Mouse (Mus musculus): ENCODE measurements around the gene Blvra. TPM values are rescaled to one million over a fixed set of nuclear protein-coding genes. Genes with fewer than 3 reads are reported as not detected.
"Not testable (repeated sequence)": the region's sequence is repeated elsewhere in the genome, so short reads cannot be mapped to it uniquely, and the experiment has no call there.

Gene Blvra
- polyA plus RNA-seq, 1 experiment from 2014 or later = 31.7 TPM

DNA sequence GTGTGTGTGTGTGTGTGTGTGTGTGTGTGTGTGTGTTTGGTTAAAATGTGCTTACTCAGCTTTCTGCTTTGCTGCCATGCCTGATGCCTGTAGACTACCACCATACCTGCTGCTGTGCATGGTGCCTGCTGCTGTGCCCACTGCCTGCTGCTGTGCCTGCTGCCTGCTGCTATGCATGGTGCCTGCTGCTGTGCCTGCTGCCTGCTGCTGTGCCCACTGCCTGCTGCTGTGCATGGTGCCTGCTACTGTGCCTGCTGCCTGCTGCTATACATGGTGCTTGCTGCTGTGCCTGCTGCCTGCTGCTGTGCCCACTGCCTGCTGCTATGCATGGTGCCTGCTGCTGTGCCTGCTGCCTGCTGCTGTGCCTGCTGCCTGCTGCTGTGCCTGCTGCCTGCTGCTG lies 19.7 kb downstream of the Blvra start:
- DNase-seq (ENCODE audit: low spot score); H3K4me3 ChIP-seq: not testable (repeated sequence)
- peaks cover 14% of the 10 kb centered on the region for H3K36me3 ChIP-seq

DNA sequence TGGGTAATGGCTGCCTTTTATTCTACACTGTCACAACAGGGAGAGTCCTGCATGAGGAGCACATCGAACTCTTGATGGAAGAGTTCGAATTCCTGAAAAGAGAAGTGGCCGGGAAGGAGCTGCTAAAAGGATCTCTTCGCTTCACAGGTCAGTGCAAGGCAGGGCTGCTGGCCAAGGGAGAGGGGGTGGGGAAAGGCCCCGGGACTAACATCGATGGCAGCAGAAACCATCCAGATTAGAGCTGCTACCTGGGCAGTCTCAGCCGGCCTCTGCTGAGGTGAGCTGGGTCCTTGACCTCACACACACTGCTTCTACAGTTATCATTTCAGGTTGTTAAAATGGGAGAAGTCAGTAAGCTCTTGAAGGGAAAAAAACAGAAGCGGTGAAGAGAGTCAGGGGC lies 21.5 kb downstream of the Blvra start:
- DNase-seq (ENCODE audit: low spot score) = no peak
- H3K36me3 ChIP-seq = peaks cover 7% of the 10 kb centered on the region
- H3K4me3 ChIP-seq = no peak overlapping the region
- WGBS = 66% methylated on average over 8 of the region's 8 CpGs
- H3K4me1 ChIP-seq = no peaks in the 10 kb centered on the region
- no peaks in the 10 kb centered on the region for H3K9me3 ChIP-seq (replicated peaks)
- H3K27ac ChIP-seq = no peak overlapping the region
- H3K27me3 ChIP-seq (ENCODE audit: low read depth, poor library complexity, severe bottlenecking) = no peaks in the 10 kb centered on the region

More for the DNA sequence above, 19.7 kb downstream of the Blvra start:
- not testable (repeated sequence) for H3K27me3 ChIP-seq (ENCODE audit: low read depth, poor library complexity, severe bottlenecking); H3K27ac ChIP-seq; H3K9me3 ChIP-seq (replicated peaks); H3K4me1 ChIP-seq

DNA sequence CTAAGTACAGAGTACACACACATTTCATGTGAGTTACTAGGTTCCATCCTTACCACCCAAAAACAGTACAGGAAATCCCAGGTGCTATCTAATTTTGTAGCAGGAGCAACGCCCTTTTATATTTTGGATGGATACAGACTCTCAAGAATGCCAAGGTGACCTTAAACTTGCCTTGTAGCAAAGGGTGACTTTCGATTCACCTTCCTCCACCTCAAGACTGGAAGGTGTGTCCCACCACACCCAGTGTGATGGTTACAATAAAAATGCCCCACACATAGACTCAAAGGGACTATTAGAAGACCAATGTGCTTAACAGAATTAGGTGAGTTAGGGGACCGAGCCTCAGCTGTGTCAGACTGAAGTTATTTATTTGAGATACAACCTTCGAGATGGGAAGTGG lies 38.5 kb downstream of the Blvra start:
- no peak for DNase-seq (ENCODE audit: low spot score)
- peaks cover 100% of the 10 kb centered on the region for H3K36me3 ChIP-seq
- no peaks in the 10 kb centered on the region for H3K9me3 ChIP-seq (replicated peaks)
- 96% methylated on average over 4 of the region's 4 CpGs for WGBS
- no peak overlapping the region for H3K4me3 ChIP-seq
- no peaks in the 10 kb centered on the region for H3K27me3 ChIP-seq (ENCODE audit: low read depth, poor library complexity, severe bottlenecking)
- no peaks in the 10 kb centered on the region for H3K4me1 ChIP-seq
- no peak overlapping the region for H3K27ac ChIP-seq

DNA sequence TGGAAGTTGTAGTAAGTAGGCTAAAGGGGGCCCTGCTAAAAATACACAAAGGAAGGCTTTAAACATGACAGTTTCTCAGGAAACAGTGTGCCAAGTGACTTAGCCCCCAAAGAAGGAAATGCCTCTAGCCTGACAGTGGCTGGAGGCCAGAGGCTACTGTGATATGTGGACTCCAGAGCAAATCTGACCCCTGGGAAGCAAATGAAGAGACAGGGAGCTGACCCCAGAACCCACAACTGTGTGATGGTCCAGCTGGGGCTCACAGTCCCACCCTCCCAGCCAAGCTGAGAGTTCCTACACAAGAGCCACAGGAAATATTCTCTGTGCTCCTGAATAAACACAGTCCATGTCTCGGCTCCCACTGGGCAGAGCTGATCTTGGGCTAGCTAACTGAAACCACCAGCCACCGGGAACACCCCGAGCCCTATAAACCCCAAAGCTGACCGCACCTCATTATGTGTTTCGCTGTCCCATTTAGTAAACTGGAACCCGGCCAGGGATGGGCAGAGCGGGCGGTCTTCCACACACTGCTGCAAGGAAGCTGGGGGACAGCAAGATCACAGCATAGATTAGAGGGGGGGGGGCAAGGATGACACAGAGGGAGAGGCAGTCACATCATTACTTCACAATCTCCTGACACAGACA lies 51.2 kb downstream of the Blvra start:
- Histone ChIP-seq H3K36me3 (peaks cover 100% of the 10 kb centered on the region), H3K27me3 (ENCODE audit: low read depth, poor library complexity, severe bottlenecking) (no peaks in the 10 kb centered on the region), H3K9me3 (replicated peaks) (no peaks in the 10 kb centered on the region), H3K27ac (no peak overlapping the region), H3K4me1 (no peaks in the 10 kb centered on the region), H3K4me3 (no peak overlapping the region)
- DNase-seq (ENCODE audit: low spot score) = no peak
- 95% methylated on average over 8 of the region's 8 CpGs for WGBS

DNA sequence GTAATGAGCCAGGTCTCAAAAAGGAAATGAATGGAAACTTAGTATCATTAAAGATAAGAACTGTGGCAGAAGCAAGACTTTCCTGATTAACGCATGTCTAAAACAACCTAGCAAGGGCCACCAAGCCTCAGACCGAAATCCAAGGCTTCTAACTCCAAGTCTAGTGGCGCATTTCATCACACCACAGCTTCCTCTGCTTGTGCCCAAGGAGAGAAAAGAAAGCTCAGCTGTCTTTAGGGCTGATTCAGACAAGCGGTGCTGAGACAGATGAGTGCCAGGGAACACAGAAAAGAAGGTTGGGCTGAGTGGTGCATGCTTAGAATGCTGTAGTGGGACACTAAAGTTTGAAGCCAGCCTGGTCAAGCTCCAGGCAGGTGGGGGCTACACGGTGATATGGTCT lies 58.5 kb downstream of the Blvra start:
- no peaks in the 10 kb centered on the region for H3K27me3 ChIP-seq (ENCODE audit: low read depth, poor library complexity, severe bottlenecking)
- no peak for DNase-seq (ENCODE audit: low spot score)
- 92% methylated on average over 5 of the region's 5 CpGs for WGBS
- peaks cover 70% of the 10 kb centered on the region for H3K36me3 ChIP-seq
- H3K4me1 ChIP-seq = peaks cover 20% of the 10 kb centered on the region
- H3K9me3 ChIP-seq (replicated peaks) = no peaks in the 10 kb centered on the region
- H3K4me3 ChIP-seq = no peak overlapping the region
- H3K27ac ChIP-seq = no peak overlapping the region

DNA sequence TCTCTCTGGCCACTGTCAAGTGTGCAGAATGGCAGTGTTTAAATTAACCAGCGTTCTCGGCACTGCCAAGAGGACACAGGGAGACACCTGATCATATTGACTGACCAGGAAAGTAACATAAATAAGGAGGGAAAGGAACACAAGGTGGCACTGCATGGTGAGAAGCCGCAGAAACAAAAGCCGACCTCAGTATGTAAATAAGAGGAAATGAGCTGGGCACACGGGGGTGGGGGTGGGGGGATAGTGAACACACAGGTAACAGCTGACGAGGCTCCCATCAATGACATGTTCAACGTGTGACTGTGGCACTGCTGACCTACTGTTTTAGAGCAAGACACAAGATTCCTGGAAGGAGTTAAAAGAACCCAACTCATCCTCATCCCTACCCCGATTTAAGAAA lies 60.9 kb downstream of the Blvra start:
- Histone ChIP-seq H3K4me3 (no peak overlapping the region), H3K4me1 (peaks cover 28% of the 10 kb centered on the region), H3K27me3 (ENCODE audit: low read depth, poor library complexity, severe bottlenecking) (no peaks in the 10 kb centered on the region), H3K36me3 (peaks cover 45% of the 10 kb centered on the region), H3K9me3 (replicated peaks) (no peaks in the 10 kb centered on the region), H3K27ac (no peak overlapping the region)
- WGBS = 80% methylated on average over 8 of the region's 8 CpGs
- DNase-seq (ENCODE audit: low spot score) = no peak

DNA sequence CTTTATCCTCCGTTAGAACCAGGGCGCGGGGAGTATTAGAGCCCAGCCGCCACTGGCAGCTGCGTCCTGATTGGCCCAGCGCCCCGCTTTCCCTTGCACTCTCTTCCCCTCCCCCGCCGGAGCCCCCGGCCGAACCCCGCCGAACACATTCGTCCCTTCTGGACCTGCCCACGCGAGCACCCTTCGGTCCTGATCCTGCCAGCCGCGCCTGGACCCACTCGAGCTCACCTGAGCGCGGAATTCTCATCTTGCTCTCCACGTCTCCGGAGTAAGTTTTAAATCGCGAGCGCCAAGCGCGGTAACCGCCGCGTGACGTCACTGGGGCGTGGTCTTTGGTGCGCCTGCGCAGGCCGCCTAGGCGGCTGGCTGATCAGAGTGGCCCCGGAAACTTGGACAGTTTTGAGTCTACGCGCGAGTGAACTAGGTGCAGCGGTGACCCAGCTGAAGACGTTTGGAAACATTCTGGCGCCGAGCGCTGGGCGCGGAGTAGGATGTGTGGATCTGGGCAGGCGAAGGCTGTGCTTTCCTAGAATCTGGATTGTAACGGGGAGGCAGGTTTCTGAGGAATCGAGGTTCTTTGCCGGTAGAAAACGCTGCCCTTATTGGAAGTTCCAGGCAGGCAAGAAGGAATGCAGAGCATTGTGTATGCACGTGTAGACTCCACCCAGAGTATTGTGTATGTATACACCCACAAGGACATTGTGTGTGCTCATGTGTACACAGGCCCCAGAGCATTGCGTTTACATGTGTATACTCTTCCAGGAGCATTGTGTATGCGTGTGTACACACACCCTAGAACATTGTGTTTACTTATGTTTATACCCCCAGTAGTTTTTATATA lies 63.4 kb downstream of the Blvra start, which contains the start of gene Ncaph:
Gene Ncaph, minus strand, starts transcription at position 334 of the 841 bp plus-strand sequence.
- WGBS = 1% methylated on average over 57 of the region's 57 CpGs
- Histone ChIP-seq H3K27me3 (ENCODE audit: low read depth, poor library complexity, severe bottlenecking) (no peaks in the 10 kb centered on the region), H3K4me3 (peak within 1 kb of the TSS; percentile 90), H3K27ac (peak within 1 kb of the TSS; percentile 98), H3K36me3 (peaks cover 24% of the 10 kb centered on the region), H3K9me3 (replicated peaks) (no peaks in the 10 kb centered on the region), H3K4me1 (peaks cover 40% of the 10 kb centered on the region)
- DNase-seq (ENCODE audit: low spot score) = peak; percentile 97

DNA sequence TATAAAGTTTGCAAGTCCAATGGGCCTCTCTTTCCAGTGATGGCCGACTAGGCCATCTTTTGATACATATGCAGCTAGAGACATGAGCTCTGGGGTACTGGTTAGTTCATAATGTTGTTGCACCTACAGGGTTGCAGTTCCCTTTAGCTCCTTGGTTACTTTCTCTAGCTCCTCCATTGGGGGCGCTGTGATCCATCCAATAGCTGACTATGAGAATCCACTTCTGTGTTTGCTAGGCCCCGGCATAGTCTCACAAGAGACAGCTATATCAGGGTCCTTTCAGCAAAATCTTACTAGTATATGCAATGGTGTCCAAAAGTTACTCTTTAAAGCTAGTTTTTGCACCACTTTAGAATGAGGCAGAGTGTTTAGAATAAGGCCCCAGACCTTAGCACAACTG lies 64.8 kb downstream of the Blvra start:
- not testable (repeated sequence) for H3K27me3 ChIP-seq (ENCODE audit: low read depth, poor library complexity, severe bottlenecking); H3K27ac ChIP-seq; H3K9me3 ChIP-seq (replicated peaks); H3K4me3 ChIP-seq; DNase-seq (ENCODE audit: low spot score)
- 59% methylated on average over 3 of the region's 3 CpGs for WGBS
- peaks cover 40% of the 10 kb centered on the region for H3K4me1 ChIP-seq
- H3K36me3 ChIP-seq = peaks cover 24% of the 10 kb centered on the region

DNA sequence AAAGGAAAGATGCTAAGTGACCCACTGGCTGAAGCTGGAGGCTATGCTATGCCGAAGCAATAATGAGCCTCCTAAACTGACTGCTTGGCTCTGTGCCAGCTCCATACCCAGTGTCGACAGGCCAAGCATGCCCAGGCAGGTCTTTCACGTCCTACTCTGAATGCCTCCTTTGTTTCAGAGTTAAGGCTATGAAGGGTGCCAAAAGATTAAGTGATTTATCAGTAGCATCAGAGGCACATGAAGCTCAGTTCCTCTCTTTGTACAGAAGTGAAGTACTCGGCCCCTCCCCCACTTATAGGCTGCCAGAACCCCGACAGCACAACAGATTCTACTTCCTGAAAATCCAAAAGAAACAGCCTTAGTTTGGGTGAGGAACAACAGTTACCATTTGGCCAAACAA lies 66.5 kb downstream of the Blvra start:
- Histone ChIP-seq H3K27ac (peak overlapping the region; percentile 64), H3K9me3 (replicated peaks) (no peaks in the 10 kb centered on the region), H3K4me3 (no peak overlapping the region), H3K27me3 (ENCODE audit: low read depth, poor library complexity, severe bottlenecking) (no peaks in the 10 kb centered on the region), H3K4me1 (peaks cover 36% of the 10 kb centered on the region), H3K36me3 (peaks cover 33% of the 10 kb centered on the region)
- WGBS = 46% methylated on average over 5 of the region's 5 CpGs
- peak; percentile 66 for DNase-seq (ENCODE audit: low spot score)

DNA sequence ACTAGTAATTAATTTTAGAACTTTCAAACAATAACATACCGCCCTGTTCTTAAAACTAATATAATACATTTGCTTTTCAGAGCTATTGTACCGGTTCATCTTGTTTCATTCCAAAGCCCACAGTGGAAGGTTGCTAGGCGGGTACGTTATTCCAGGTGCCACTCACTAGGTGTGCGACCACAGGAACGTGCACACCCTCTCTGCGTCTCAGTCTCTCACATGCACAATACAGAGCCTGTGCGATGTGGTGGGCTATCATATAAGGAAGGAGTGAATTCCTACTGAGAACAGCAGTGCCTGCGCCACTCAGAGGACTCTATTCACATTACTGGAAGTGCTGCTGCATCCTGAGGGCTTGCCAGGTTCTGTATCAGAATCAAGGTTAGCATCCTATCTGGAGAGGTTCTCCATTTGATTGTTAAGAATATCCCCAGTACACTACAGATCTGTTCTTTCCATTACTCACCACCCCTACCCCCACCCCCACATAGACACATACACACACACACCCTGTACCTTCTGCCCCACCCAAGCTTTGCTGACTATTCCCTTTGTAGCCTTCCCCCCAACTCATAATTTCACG lies 67.5 kb downstream of the Blvra start:
- no peak for DNase-seq (ENCODE audit: low spot score)
- Histone ChIP-seq H3K27me3 (ENCODE audit: low read depth, poor library complexity, severe bottlenecking) (no peaks in the 10 kb centered on the region), H3K4me1 (peaks cover 36% of the 10 kb centered on the region), H3K4me3 (no peak overlapping the region), H3K9me3 (replicated peaks) (no peaks in the 10 kb centered on the region), H3K36me3 (peaks cover 34% of the 10 kb centered on the region), H3K27ac (no peak overlapping the region)
- WGBS = 88% methylated on average over 10 of the region's 10 CpGs

DNA sequence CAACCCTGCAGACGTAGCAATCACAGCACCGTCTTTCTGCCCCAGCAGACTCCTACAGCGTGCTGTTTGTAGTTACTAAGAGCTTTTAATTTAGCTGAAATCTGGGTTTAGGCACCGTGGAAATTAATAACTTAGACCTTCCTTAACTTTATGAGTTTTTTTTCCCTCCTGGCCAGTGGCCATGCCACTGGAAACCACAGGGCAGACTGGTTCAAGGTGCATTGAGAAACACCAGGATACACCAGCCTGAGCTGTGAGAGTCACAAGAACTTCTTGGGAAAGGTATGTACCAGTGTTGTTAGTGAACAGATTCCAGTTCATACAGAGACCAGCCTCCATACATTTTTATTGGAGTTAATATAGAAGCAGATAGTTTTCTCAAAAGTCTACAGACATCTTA lies 68.0 kb downstream of the Blvra start:
- H3K4me3 ChIP-seq = no peak overlapping the region
- peaks cover 38% of the 10 kb centered on the region for H3K4me1 ChIP-seq
- no peak overlapping the region for H3K27ac ChIP-seq
- no peaks in the 10 kb centered on the region for H3K27me3 ChIP-seq (ENCODE audit: low read depth, poor library complexity, severe bottlenecking)
- 87% methylated on average over 4 of the region's 4 CpGs for WGBS
- peaks cover 34% of the 10 kb centered on the region for H3K36me3 ChIP-seq
- no peak for DNase-seq (ENCODE audit: low spot score)
- H3K9me3 ChIP-seq (replicated peaks) = no peaks in the 10 kb centered on the region

DNA sequence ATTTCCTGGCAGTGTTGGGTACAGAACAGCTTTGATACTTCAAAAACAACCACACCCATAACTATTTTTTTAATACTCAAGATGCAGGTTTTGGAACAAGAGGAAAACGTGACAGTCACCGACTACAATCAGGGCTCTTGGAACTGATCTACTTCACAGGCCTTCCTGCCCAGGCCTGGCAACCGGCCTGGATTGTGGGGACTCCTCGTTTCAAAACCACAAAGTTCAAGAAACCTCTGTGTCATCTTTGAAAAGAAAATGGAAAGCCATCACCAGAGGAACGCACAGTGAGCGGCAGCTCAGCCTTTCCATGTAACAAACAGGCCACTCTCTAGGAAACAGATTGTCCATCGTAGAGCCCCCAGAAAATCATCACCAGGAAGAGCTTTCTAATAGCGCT lies 68.6 kb downstream of the Blvra start:
- Histone ChIP-seq H3K36me3 (peaks cover 34% of the 10 kb centered on the region), H3K27me3 (ENCODE audit: low read depth, poor library complexity, severe bottlenecking) (no peaks in the 10 kb centered on the region), H3K4me1 (peaks cover 41% of the 10 kb centered on the region), H3K27ac (no peak overlapping the region), H3K4me3 (no peak overlapping the region), H3K9me3 (replicated peaks) (no peaks in the 10 kb centered on the region)
- 95% methylated on average over 8 of the region's 8 CpGs for WGBS
- DNase-seq (ENCODE audit: low spot score) = no peak

DNA sequence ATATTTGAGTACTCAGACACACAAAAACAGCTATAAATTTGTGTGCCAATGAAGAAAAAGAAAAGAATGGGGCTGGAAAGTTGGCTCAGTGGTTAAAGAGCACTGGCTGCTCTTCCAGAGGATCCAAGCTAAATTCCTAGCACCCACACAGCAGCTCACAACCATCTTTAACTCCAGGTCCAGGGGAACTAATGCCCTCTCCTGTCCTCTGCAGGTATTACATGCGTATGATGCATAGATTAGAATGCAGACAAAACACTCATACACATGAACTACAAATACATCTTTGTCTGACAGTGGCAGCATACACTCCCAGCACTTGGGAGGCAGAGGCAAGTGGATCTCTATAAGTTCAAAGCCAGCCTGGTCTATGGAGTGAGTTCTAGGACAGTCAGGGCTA lies 69.1 kb downstream of the Blvra start:
- no peaks in the 10 kb centered on the region for H3K27me3 ChIP-seq (ENCODE audit: low read depth, poor library complexity, severe bottlenecking)
- H3K9me3 ChIP-seq (replicated peaks) = no peaks in the 10 kb centered on the region
- no peak for DNase-seq (ENCODE audit: low spot score)
- no peak overlapping the region for H3K27ac ChIP-seq
- no peak overlapping the region for H3K4me3 ChIP-seq
- peaks cover 37% of the 10 kb centered on the region for H3K4me1 ChIP-seq
- WGBS = 97% methylated on average over 1 of the region's 1 CpGs
- H3K36me3 ChIP-seq = peaks cover 34% of the 10 kb centered on the region
